Mouse (Mus musculus): ENCODE results near the gene Cask. TPM values are rescaled to one million over a fixed set of nuclear protein-coding genes. Genes with fewer than 3 reads are reported as not detected.

The Cask gene
- polyA plus RNA-seq, 1 experiment from 2014 or later: 62.2 TPM

- ATAC-seq (ENCODE audit: low read depth): no peak
- no peaks in the 10 kb centered on the region for H3K9me3 ChIP-seq (ENCODE audit: control insufficient read depth, low read length)
- no peak overlapping the region for H3K4me2 ChIP-seq (ENCODE audit: low read depth, low read length)
- no peak overlapping the region for H3K9ac ChIP-seq (replicated peaks; ENCODE audit: low read depth, low read length)
- H3K4me3 ChIP-seq (ENCODE audit: low read depth, low read length): no peak overlapping the region
- no peaks in the 10 kb centered on the region for H3K27me3 ChIP-seq (ENCODE audit: control insufficient read depth, insufficient read depth, low read length)
- no peak overlapping the region for H3K27ac ChIP-seq (ENCODE audit: low read depth, low read length)
- 95% methylated on average over 4 of the region's 4 CpGs for WGBS
- H3K4me1 ChIP-seq (ENCODE audit: control insufficient read depth, insufficient read depth, low read length): no peaks in the 10 kb centered on the region
- no peaks in the 10 kb centered on the region for H3K36me3 ChIP-seq (ENCODE audit: control insufficient read depth, insufficient read depth, low read length)
Observed at GRCm38 (mm10) chrX:13691865-13692264, 159.3 kb downstream of the Cask start.

DNA sequence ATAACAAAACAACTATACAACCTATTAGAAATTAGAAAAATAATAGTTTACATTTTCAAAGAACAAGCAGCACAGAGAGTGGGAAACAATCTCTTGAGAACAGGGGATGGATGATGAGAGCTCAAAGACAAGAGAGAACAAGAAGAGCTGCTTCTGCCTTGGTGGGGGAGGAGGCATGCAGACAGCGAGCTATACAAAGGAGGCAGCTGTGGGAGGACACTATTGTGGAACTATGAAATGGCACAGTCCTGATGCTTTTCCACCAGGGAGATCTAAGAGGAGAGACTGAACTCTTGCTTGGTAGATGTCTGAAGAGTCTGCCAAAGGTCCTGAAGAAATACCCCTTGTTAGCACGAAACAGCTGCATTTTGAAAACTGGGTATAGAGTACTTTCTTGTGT is 162.8 kb downstream of the Cask start:
- whole genome bisulfite sequencing: 64% methylated on average over 2 of the region's 2 CpGs
- Histone ChIP-seq H3K4me2 (ENCODE audit: low read depth, low read length) (no peak overlapping the region), H3K9me3 (ENCODE audit: control insufficient read depth, low read length) (no peaks in the 10 kb centered on the region), H3K27ac (ENCODE audit: low read depth, low read length) (no peak overlapping the region; the same call in 1 of the 2 replicates), H3K9ac (replicated peaks; ENCODE audit: low read depth, low read length) (no peak overlapping the region), H3K27me3 (ENCODE audit: control insufficient read depth, insufficient read depth, low read length) (no peaks in the 10 kb centered on the region), H3K36me3 (ENCODE audit: control insufficient read depth, insufficient read depth, low read length) (no peaks in the 10 kb centered on the region), H3K4me3 (ENCODE audit: low read depth, low read length) (no peak overlapping the region), H3K4me1 (ENCODE audit: control insufficient read depth, insufficient read depth, low read length) (no peaks in the 10 kb centered on the region)
- ATAC-seq (ENCODE audit: low read depth): no peak

GRCm38 (mm10) chrX:13686589-13686988 is 164.6 kb downstream of the Cask start:
- Histone ChIP-seq H3K9me3 (ENCODE audit: control insufficient read depth, low read length) (no peaks in the 10 kb centered on the region), H3K4me3 (ENCODE audit: low read depth, low read length) (no peak overlapping the region)
- 93% methylated on average over 1 of the region's 1 CpGs for WGBS

DNA sequence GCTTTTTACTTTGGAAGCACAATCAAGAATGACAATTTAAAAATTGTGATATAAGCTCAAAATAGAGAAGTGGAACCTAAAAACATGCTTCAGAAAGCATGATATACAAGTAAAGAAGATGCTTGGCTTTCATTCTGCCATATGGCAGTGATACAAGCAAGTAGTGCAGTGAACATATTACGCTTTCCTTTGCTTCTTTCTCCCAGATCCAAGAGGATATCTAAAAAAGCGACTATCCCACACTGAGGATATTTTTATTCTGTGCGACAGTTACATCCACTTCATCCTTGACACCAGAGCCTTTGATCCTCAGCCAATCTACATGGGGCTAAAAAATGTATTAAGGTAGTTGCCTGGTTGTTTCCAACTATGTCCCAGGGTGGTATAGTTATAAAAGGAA is 169.4 kb downstream of the Cask start:
- Histone ChIP-seq H3K4me2 (ENCODE audit: low read depth, low read length) (no peak overlapping the region), H3K27ac (ENCODE audit: low read depth, low read length) (no peak overlapping the region), H3K4me3 (ENCODE audit: low read depth, low read length) (no peak overlapping the region), H3K36me3 (ENCODE audit: control insufficient read depth, insufficient read depth, low read length) (no peaks in the 10 kb centered on the region), H3K9me3 (ENCODE audit: control insufficient read depth, low read length) (no peaks in the 10 kb centered on the region), H3K4me1 (ENCODE audit: control insufficient read depth, insufficient read depth, low read length) (no peaks in the 10 kb centered on the region), H3K9ac (replicated peaks; ENCODE audit: low read depth, low read length) (no peak overlapping the region), H3K27me3 (ENCODE audit: control insufficient read depth, insufficient read depth, low read length) (no peaks in the 10 kb centered on the region)
- 95% methylated on average over 3 of the region's 3 CpGs for WGBS
- no peak for ATAC-seq (ENCODE audit: low read depth)

More at GRCm38 (mm10) chrX:13686589-13686988, 164.6 kb downstream of the Cask start:
- Histone ChIP-seq H3K4me2 (ENCODE audit: low read depth, low read length) (no peak overlapping the region), H3K9ac (replicated peaks; ENCODE audit: low read depth, low read length) (no peak overlapping the region), H3K27me3 (ENCODE audit: control insufficient read depth, insufficient read depth, low read length) (no peaks in the 10 kb centered on the region), H3K36me3 (ENCODE audit: control insufficient read depth, insufficient read depth, low read length) (no peaks in the 10 kb centered on the region), H3K27ac (ENCODE audit: low read depth, low read length) (no peak overlapping the region), H3K4me1 (ENCODE audit: control insufficient read depth, insufficient read depth, low read length) (no peaks in the 10 kb centered on the region)
- ATAC-seq (ENCODE audit: low read depth): no peak

GRCm38 (mm10) chrX:13673001-13673400 is 178.2 kb downstream of the Cask start:
- H3K9ac ChIP-seq (replicated peaks; ENCODE audit: low read depth, low read length): no peak overlapping the region
- no peaks in the 10 kb centered on the region for H3K27me3 ChIP-seq (ENCODE audit: control insufficient read depth, insufficient read depth, low read length)
- 87% methylated on average over 3 of the region's 3 CpGs for WGBS
- no peaks in the 10 kb centered on the region for H3K36me3 ChIP-seq (ENCODE audit: control insufficient read depth, insufficient read depth, low read length)
- no peaks in the 10 kb centered on the region for H3K4me1 ChIP-seq (ENCODE audit: control insufficient read depth, insufficient read depth, low read length)
- H3K27ac ChIP-seq (ENCODE audit: low read depth, low read length): no peak overlapping the region
- no peak overlapping the region for H3K4me3 ChIP-seq (ENCODE audit: low read depth, low read length)
- H3K4me2 ChIP-seq (ENCODE audit: low read depth, low read length): no peak overlapping the region
- ATAC-seq (ENCODE audit: low read depth): no peak
- no peaks in the 10 kb centered on the region for H3K9me3 ChIP-seq (ENCODE audit: control insufficient read depth, low read length)

DNA sequence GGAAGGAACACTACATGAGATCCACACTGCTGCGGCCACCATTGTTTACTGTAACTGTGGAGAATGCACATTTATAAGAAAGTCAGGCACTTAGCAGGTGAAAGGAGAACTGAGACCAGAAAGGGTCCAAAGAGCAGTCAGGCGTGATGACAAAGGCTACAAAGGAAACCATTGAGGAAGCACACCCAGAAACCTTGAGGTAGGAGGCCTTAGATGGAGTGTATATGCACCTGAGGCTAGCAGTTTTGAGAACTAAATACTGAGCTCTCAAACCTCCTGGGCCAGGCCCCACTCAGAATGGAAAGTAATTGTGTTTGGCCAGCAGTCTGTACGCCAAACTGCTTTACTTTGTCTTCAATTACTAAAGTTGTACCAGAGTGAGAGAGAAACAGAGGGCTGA is 180.8 kb downstream of the Cask start:
- 71% methylated on average over 3 of the region's 3 CpGs for WGBS
- Histone ChIP-seq H3K9me3 (ENCODE audit: control insufficient read depth, low read length) (no peaks in the 10 kb centered on the region), H3K9ac (replicated peaks; ENCODE audit: low read depth, low read length) (no peak overlapping the region), H3K4me2 (ENCODE audit: low read depth, low read length) (no peak overlapping the region), H3K27ac (ENCODE audit: low read depth, low read length) (no peak overlapping the region), H3K4me3 (ENCODE audit: low read depth, low read length) (no peak overlapping the region), H3K4me1 (ENCODE audit: control insufficient read depth, insufficient read depth, low read length) (no peaks in the 10 kb centered on the region), H3K27me3 (ENCODE audit: control insufficient read depth, insufficient read depth, low read length) (no peaks in the 10 kb centered on the region), H3K36me3 (ENCODE audit: control insufficient read depth, insufficient read depth, low read length) (no peaks in the 10 kb centered on the region)
- no peak for ATAC-seq (ENCODE audit: low read depth)

DNA sequence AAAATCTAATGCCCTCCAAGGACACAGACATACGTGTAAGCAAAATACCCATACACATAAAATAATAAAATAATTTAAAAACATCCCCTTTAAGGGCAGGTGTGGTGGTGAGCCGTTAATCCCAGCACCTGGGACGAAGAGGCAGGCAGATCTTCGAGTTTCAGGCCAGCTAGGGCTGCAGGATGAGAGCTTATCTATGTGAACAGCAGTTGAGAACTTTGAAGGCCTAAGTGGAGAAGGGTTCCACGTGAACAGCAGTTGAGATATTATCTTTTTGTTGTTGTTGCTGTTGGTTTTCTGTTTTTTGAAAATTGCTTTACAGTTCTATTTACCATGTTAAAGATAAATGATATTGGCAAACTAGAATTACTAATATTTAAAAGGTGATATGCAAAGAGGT is 182.3 kb downstream of the Cask start:
- ATAC-seq (ENCODE audit: low read depth): no peak
- no peaks in the 10 kb centered on the region for H3K9me3 ChIP-seq (ENCODE audit: control insufficient read depth, low read length)
- no peak overlapping the region for H3K4me2 ChIP-seq (ENCODE audit: low read depth, low read length)
- no peak overlapping the region for H3K4me3 ChIP-seq (ENCODE audit: low read depth, low read length)
- 89% methylated on average over 5 of the region's 5 CpGs for WGBS
- H3K9ac ChIP-seq (replicated peaks; ENCODE audit: low read depth, low read length): no peak overlapping the region
- H3K4me1 ChIP-seq (ENCODE audit: control insufficient read depth, insufficient read depth, low read length): no peaks in the 10 kb centered on the region
- H3K27me3 ChIP-seq (ENCODE audit: control insufficient read depth, insufficient read depth, low read length): no peaks in the 10 kb centered on the region
- H3K27ac ChIP-seq (ENCODE audit: low read depth, low read length): no peak overlapping the region
- no peaks in the 10 kb centered on the region for H3K36me3 ChIP-seq (ENCODE audit: control insufficient read depth, insufficient read depth, low read length)

GRCm38 (mm10) chrX:13661063-13661462 is 190.1 kb downstream of the Cask start, which contains the start of gene Gpr82:
Gpr82 (plus strand) TSS chrX:13661363.
- no peaks in the 10 kb centered on the region for H3K4me1 ChIP-seq (ENCODE audit: control insufficient read depth, insufficient read depth, low read length)
- H3K27ac ChIP-seq (ENCODE audit: low read depth, low read length): no peak within 1 kb of the TSS
- H3K4me2 ChIP-seq (ENCODE audit: low read depth, low read length): no peak within 1 kb of the TSS
- no peak within 1 kb of the TSS for H3K4me3 ChIP-seq (ENCODE audit: low read depth, low read length)
- H3K9ac ChIP-seq (replicated peaks; ENCODE audit: low read depth, low read length): no peak within 1 kb of the TSS
- H3K36me3 ChIP-seq (ENCODE audit: control insufficient read depth, insufficient read depth, low read length): no peaks in the 10 kb centered on the region
- ATAC-seq (ENCODE audit: low read depth): no peak
- no peaks in the 10 kb centered on the region for H3K9me3 ChIP-seq (ENCODE audit: control insufficient read depth, low read length)
- no peaks in the 10 kb centered on the region for H3K27me3 ChIP-seq (ENCODE audit: control insufficient read depth, insufficient read depth, low read length)
- WGBS: 94% methylated on average over 5 of the region's 5 CpGs

GRCm38 (mm10) chrX:13659201-13659890 is 191.8 kb downstream of the Cask start:
- H3K27ac ChIP-seq (ENCODE audit: low read depth, low read length): no peak overlapping the region
- no peaks in the 10 kb centered on the region for H3K9me3 ChIP-seq (ENCODE audit: control insufficient read depth, low read length)
- no peak overlapping the region for H3K9ac ChIP-seq (replicated peaks; ENCODE audit: low read depth, low read length)
- no peaks in the 10 kb centered on the region for H3K36me3 ChIP-seq (ENCODE audit: control insufficient read depth, insufficient read depth, low read length)
- H3K4me1 ChIP-seq (ENCODE audit: control insufficient read depth, insufficient read depth, low read length): no peaks in the 10 kb centered on the region
- H3K27me3 ChIP-seq (ENCODE audit: control insufficient read depth, insufficient read depth, low read length): no peaks in the 10 kb centered on the region
- H3K4me2 ChIP-seq (ENCODE audit: low read depth, low read length): no peak overlapping the region
- 80% methylated on average over 4 of the region's 4 CpGs for WGBS
- H3K4me3 ChIP-seq (ENCODE audit: low read depth, low read length): no peak overlapping the region
- no peak for ATAC-seq (ENCODE audit: low read depth)

Measured in neural tube, embryonic 14.5 days (tissue).